Mouse (Mus musculus) MEL (cell line): Measurements from ENCODE around the gene Fars2.

Experiments used
- CTCF ChIP-seq, 3 experiments: IDR thresholded peaks in 2 of 3; conservative IDR thresholded peaks in 1 of 3; 2 replicates each; pipeline ENCODE4 v1.5.1; 2011 to 2012; ENCODE audit warnings: low read length in 3 of 3, low read depth in 2 of 3, mild to moderate bottlenecking in 2 of 3, improper control_type of control experiment in 1 of 3, inconsistent platforms in 1 of 3, mixed read lengths in 1 of 3, moderate library complexity in 1 of 3; ENCODE audit not compliant: control insufficient read depth in 1 of 3, insufficient read depth in 1 of 3, poor library complexity in 1 of 3, severe bottlenecking in 1 of 3
- POLR2A ChIP-seq, 2 experiments: IDR thresholded peaks; 2 replicates each; pipeline ENCODE4 v1.6.1; 2011 to 2012; ENCODE audit warnings: low read length in 2 of 2, mild to moderate bottlenecking in 2 of 2, control low read depth in 1 of 2, improper control_type of control experiment in 1 of 2, low read depth in 1 of 2, moderate library complexity in 1 of 2; ENCODE audit not compliant: control insufficient read depth in 1 of 2, insufficient read depth in 1 of 2, poor library complexity in 1 of 2

DNA sequence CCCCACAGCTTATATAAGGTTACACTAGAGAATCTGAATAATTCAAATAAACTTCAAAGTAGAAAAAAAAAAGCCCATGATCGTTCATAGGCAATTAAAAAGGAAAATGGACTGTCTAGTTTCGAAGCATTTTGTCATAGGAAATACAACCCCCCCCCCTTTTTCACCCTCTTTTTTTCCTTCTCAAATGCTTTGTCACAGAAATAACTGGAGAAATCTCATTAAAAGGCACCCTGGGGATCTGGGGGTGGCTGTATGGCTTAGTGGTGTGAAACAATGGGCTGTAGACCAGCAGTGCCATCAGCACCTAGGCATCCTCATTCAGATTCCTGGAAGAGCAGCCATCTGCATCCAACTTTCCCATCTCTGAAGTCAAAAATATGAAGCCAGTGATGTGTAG lies 64.0 kb downstream of the Fars2 start:
- TF ChIP-seq POLR2A (IDR thresholded peaks at IDR 0.05; ENCODE audit: control insufficient read depth in 1 of 2, insufficient read depth in 1 of 2, low read depth in 1 of 2, low read length in 2 of 2, poor library complexity in 1 of 2) (no peak), CTCF (IDR thresholded peaks at IDR 0.05 in 2 of 3, conservative IDR thresholded peaks at IDR 0.05 in 1 of 3; ENCODE audit: control insufficient read depth in 1 of 3, insufficient read depth in 1 of 3, low read depth in 2 of 3, low read length in 3 of 3, poor library complexity in 1 of 3, severe bottlenecking in 1 of 3) (no peak)
